Mouse (Mus musculus): Measurements from ENCODE around the gene Inpp5b. TPM values are rescaled to one million over a fixed set of nuclear protein-coding genes. Genes with fewer than 3 reads are reported as not detected.

Inpp5b gene
- polyA plus RNA-seq, 1 experiment from 2014 or later: 25.9 TPM

- Histone ChIP-seq H3K4me2 (peak overlapping the region; percentile 83), H3K36me3 (ENCODE audit: poor library complexity, severe bottlenecking) (no peaks in the 10 kb centered on the region), H3K27me3 (peaks cover 10% of the 10 kb centered on the region; the same call in 1 of the 2 replicates), H3K4me3 (peak overlapping the region; percentile 76), H3K9me3 (replicated peaks) (no peaks in the 10 kb centered on the region), H3K9ac (peak overlapping the region; percentile 84), H3K27ac (no peak overlapping the region), H3K4me1 (peaks cover 19% of the 10 kb centered on the region)
- 22% methylated on average over 15 of the region's 15 CpGs for WGBS
- ATAC-seq: no peak
Observed at GRCm38 (mm10) chr4:124752281-124753199, 10.9 kb downstream of the Inpp5b start.

- Histone ChIP-seq H3K9ac (no peak overlapping the region), H3K4me1 (peaks cover 19% of the 10 kb centered on the region), H3K27me3 (no peaks in the 10 kb centered on the region), H3K9me3 (replicated peaks) (no peaks in the 10 kb centered on the region), H3K4me2 (no peak overlapping the region), H3K27ac (no peak overlapping the region), H3K36me3 (ENCODE audit: poor library complexity, severe bottlenecking) (peaks cover 9% of the 10 kb centered on the region), H3K4me3 (no peak overlapping the region)
- WGBS: 85% methylated on average over 7 of the region's 7 CpGs
- no peak for ATAC-seq
Observed at GRCm38 (mm10) chr4:124755526-124755925, 13.9 kb downstream of the Inpp5b start.

- WGBS: 95% methylated on average over 7 of the region's 7 CpGs
- no peak overlapping the region for H3K27ac ChIP-seq
- no peaks in the 10 kb centered on the region for H3K27me3 ChIP-seq
Observed at GRCm38 (mm10) chr4:124759305-124759811, 17.7 kb downstream of the Inpp5b start.

GRCm38 (mm10) chr4:124761201-124761600, 19.6 kb downstream of the Inpp5b start:
- H3K4me2 ChIP-seq: no peak overlapping the region
- peaks cover 9% of the 10 kb centered on the region for H3K36me3 ChIP-seq (ENCODE audit: poor library complexity, severe bottlenecking)
- no peaks in the 10 kb centered on the region for H3K27me3 ChIP-seq
- H3K4me1 ChIP-seq: no peaks in the 10 kb centered on the region
- H3K4me3 ChIP-seq: no peak overlapping the region
- ATAC-seq: no peak
- H3K27ac ChIP-seq: no peak overlapping the region
- H3K9me3 ChIP-seq (replicated peaks): no peaks in the 10 kb centered on the region
- no peak overlapping the region for H3K9ac ChIP-seq
- WGBS: 58% methylated on average over 1 of the region's 1 CpGs

More at GRCm38 (mm10) chr4:124759305-124759811, 17.7 kb downstream of the Inpp5b start:
- no peak for ATAC-seq
- Histone ChIP-seq H3K36me3 (ENCODE audit: poor library complexity, severe bottlenecking) (peaks cover 9% of the 10 kb centered on the region), H3K4me2 (no peak overlapping the region), H3K9ac (no peak overlapping the region), H3K4me3 (no peak overlapping the region), H3K9me3 (replicated peaks) (no peaks in the 10 kb centered on the region), H3K4me1 (no peaks in the 10 kb centered on the region)

- H3K27me3 ChIP-seq: no peaks in the 10 kb centered on the region
- no peak overlapping the region for H3K9ac ChIP-seq
- no peaks in the 10 kb centered on the region for H3K9me3 ChIP-seq (replicated peaks)
- whole genome bisulfite sequencing: 88% methylated on average over 6 of the region's 6 CpGs
- H3K4me2 ChIP-seq: no peak overlapping the region
- no peak for ATAC-seq
- H3K27ac ChIP-seq: no peak overlapping the region
- no peak overlapping the region for H3K4me3 ChIP-seq
- H3K36me3 ChIP-seq (ENCODE audit: poor library complexity, severe bottlenecking): peaks cover 9% of the 10 kb centered on the region
- H3K4me1 ChIP-seq: no peaks in the 10 kb centered on the region
Observed at GRCm38 (mm10) chr4:124762858-124763452, 21.3 kb downstream of the Inpp5b start.

GRCm38 (mm10) chr4:124765802-124766565, 24.3 kb downstream of the Inpp5b start:
- Histone ChIP-seq H3K36me3 (ENCODE audit: poor library complexity, severe bottlenecking) (no peaks in the 10 kb centered on the region), H3K4me3 (no peak overlapping the region), H3K4me1 (no peaks in the 10 kb centered on the region), H3K27me3 (no peaks in the 10 kb centered on the region), H3K9me3 (replicated peaks) (no peaks in the 10 kb centered on the region), H3K4me2 (no peak overlapping the region), H3K27ac (no peak overlapping the region), H3K9ac (no peak overlapping the region)
- 90% methylated on average over 23 of the region's 23 CpGs for WGBS
- ATAC-seq: no peak

GRCm38 (mm10) chr4:124766566-124766940, 24.9 kb downstream of the Inpp5b start:
- H3K9me3 ChIP-seq (replicated peaks): no peaks in the 10 kb centered on the region
- H3K27me3 ChIP-seq: no peaks in the 10 kb centered on the region
- H3K4me1 ChIP-seq: no peaks in the 10 kb centered on the region
- H3K27ac ChIP-seq: no peak overlapping the region
- H3K4me3 ChIP-seq: no peak overlapping the region
- H3K4me2 ChIP-seq: no peak overlapping the region
- no peak for ATAC-seq
- H3K36me3 ChIP-seq (ENCODE audit: poor library complexity, severe bottlenecking): no peaks in the 10 kb centered on the region
- 91% methylated on average over 2 of the region's 2 CpGs for WGBS
- H3K9ac ChIP-seq: no peak overlapping the region

- no peak for ATAC-seq
- Histone ChIP-seq H3K27ac (no peak overlapping the region), H3K4me1 (no peaks in the 10 kb centered on the region), H3K4me3 (no peak overlapping the region), H3K9me3 (replicated peaks) (no peaks in the 10 kb centered on the region), H3K9ac (no peak overlapping the region), H3K27me3 (no peaks in the 10 kb centered on the region), H3K4me2 (no peak overlapping the region), H3K36me3 (ENCODE audit: poor library complexity, severe bottlenecking) (no peaks in the 10 kb centered on the region)
- 87% methylated on average over 13 of the region's 13 CpGs for WGBS
Observed at GRCm38 (mm10) chr4:124768963-124769591, 27.4 kb downstream of the Inpp5b start.

- Histone ChIP-seq H3K4me1 (no peaks in the 10 kb centered on the region), H3K4me2 (no peak overlapping the region), H3K27me3 (no peaks in the 10 kb centered on the region), H3K36me3 (ENCODE audit: poor library complexity, severe bottlenecking) (no peaks in the 10 kb centered on the region), H3K9me3 (replicated peaks) (no peaks in the 10 kb centered on the region), H3K9ac (no peak overlapping the region), H3K27ac (no peak overlapping the region), H3K4me3 (no peak overlapping the region)
- WGBS: 81% methylated on average over 5 of the region's 5 CpGs
- ATAC-seq: no peak
Observed at GRCm38 (mm10) chr4:124770624-124771023, 29.0 kb downstream of the Inpp5b start.

GRCm38 (mm10) chr4:124772125-124772524, 30.5 kb downstream of the Inpp5b start:
- 71% methylated on average over 4 of the region's 4 CpGs for WGBS
- no peak for ATAC-seq
- Histone ChIP-seq H3K9ac (no peak overlapping the region), H3K4me2 (no peak overlapping the region), H3K9me3 (replicated peaks) (no peaks in the 10 kb centered on the region), H3K27me3 (no peaks in the 10 kb centered on the region), H3K4me1 (no peaks in the 10 kb centered on the region), H3K36me3 (ENCODE audit: poor library complexity, severe bottlenecking) (no peaks in the 10 kb centered on the region), H3K4me3 (no peak overlapping the region), H3K27ac (no peak overlapping the region)

GRCm38 (mm10) chr4:124773449-124773848, 31.8 kb downstream of the Inpp5b start:
- WGBS: 95% methylated on average over 2 of the region's 2 CpGs
- Histone ChIP-seq H3K36me3 (ENCODE audit: poor library complexity, severe bottlenecking) (0 out of 2 replicates have a peak, but pooled peaks cover under 1% of the 10 kb centered on the region), H3K27ac (no peak overlapping the region), H3K4me3 (no peak overlapping the region), H3K9me3 (replicated peaks) (no peaks in the 10 kb centered on the region), H3K4me2 (no peak overlapping the region), H3K9ac (no peak overlapping the region), H3K4me1 (no peaks in the 10 kb centered on the region), H3K27me3 (no peaks in the 10 kb centered on the region)
- ATAC-seq: no peak
